Mouse (Mus musculus) lung, embryonic 16.5 days (tissue): ENCODE data around the gene St8sia1. TPM values are rescaled to one million over a fixed set of nuclear protein-coding genes. Genes with fewer than 3 reads are reported as not detected.

Experiments used
- ATAC-seq: fragments of 200-750 bp; cut with Nextera tagmentation; 2 replicates; pipeline ENCODE4 v1.8.0; 2017; ENCODE audit warnings: low read depth, mild to moderate bottlenecking, moderate library complexity
- H3K27ac ChIP-seq: fragments of 300-500 bp; sonication (generic); 2 replicates; pipeline ENCODE4 v1.5.1; 2014; ENCODE audit warnings: mild to moderate bottlenecking, control low read depth, low read length
- H3K27me3 ChIP-seq: fragments of 300-500 bp; sonication (generic); 2 replicates; pipeline ENCODE4 v1.6.1; 2014; ENCODE audit warnings: low read depth, low read length, mixed read lengths; ENCODE audit not compliant: control insufficient read depth, insufficient read depth
- H3K36me3 ChIP-seq: fragments of 300-500 bp; sonication (generic); 2 replicates; pipeline ENCODE4 v1.6.1; 2014; ENCODE audit warnings: low read length; ENCODE audit not compliant: control insufficient read depth, insufficient read depth
- H3K4me1 ChIP-seq: fragments of 300-500 bp; sonication (generic); replicated peaks from 2 replicates; pipeline ENCODE4 v1.6.1; 2014; ENCODE audit warnings: low read length, mixed read lengths; ENCODE audit not compliant: control insufficient read depth, insufficient read depth
- H3K4me2 ChIP-seq: fragments of 300-500 bp; sonication (generic); 2 replicates; pipeline ENCODE4 v1.6.1; 2014; ENCODE audit warnings: low read depth, low read length, control low read depth
- H3K4me3 ChIP-seq: fragments of 300-500 bp; sonication (generic); 2 replicates; pipeline ENCODE4 v1.5.1; 2014; ENCODE audit warnings: mild to moderate bottlenecking, low read length, control low read depth
- H3K9ac ChIP-seq: fragments of 300-500 bp; sonication (generic); 2 replicates; pipeline ENCODE4 v1.6.1; 2014; ENCODE audit warnings: low read length, control low read depth
- H3K9me3 ChIP-seq: fragments of 300-500 bp; sonication (generic); 2 replicates; pipeline ENCODE4 v1.6.1; 2016; ENCODE audit warnings: low read length; ENCODE audit not compliant: control insufficient read depth
- WGBS: fragments of 180-500 bp; shearing (Covaris S2); extraction: QIAGEN DNeasy Blood & Tissue Kit; methylation state at CpG from one replicate; pipeline ENCODE4 v1.1.7; 2014; 5-methylcytosine and 5-hydroxymethylcytosine counted together
- polyA plus RNA-seq: library from polyadenylated mRNA; unstranded; fragments of >200 nt; fragmentation: Nextera tagmentation; extraction: Ambion mirVana; gene quantifications from 2 replicates; pipeline ENCODE4 v1.2.1, GENCODE M21; 2015

Gene St8sia1
- polyA plus RNA-seq, 1 experiment from 2014 or later, result 0.30 TPM

DNA sequence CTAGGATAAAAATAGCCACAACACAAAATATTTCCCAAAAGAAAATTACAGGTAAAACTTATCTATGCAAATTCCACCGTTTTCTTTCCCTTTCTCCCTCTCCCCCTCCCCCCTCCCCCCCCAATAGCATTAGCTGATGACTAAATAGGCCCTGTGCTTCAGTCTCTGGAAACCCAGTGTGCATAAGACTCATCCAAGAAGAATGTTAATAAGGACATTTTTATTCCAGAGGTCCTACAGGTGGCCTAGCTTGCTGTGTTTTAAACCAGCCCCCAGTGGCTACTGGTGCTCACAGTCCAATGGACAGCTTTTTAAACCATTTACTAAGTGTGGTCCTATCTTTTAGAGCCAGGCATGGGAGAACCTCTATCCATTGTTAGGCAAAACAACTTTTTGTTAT is 166.3 kb downstream of the St8sia1 start:
- H3K9ac ChIP-seq, result no peak overlapping the region
- no peak for ATAC-seq
- H3K36me3 ChIP-seq, result no peaks in the 10 kb centered on the region
- H3K9me3 ChIP-seq, result no peaks in the 10 kb centered on the region
- H3K4me1 ChIP-seq, result peaks cover 5% of the 10 kb centered on the region
- H3K4me2 ChIP-seq, result no peak overlapping the region
- H3K27ac ChIP-seq, result no peak overlapping the region
- 79% methylated on average over 1 of the region's 1 CpGs for WGBS
- no peak overlapping the region for H3K4me3 ChIP-seq
- H3K27me3 ChIP-seq, result no peaks in the 10 kb centered on the region

DNA sequence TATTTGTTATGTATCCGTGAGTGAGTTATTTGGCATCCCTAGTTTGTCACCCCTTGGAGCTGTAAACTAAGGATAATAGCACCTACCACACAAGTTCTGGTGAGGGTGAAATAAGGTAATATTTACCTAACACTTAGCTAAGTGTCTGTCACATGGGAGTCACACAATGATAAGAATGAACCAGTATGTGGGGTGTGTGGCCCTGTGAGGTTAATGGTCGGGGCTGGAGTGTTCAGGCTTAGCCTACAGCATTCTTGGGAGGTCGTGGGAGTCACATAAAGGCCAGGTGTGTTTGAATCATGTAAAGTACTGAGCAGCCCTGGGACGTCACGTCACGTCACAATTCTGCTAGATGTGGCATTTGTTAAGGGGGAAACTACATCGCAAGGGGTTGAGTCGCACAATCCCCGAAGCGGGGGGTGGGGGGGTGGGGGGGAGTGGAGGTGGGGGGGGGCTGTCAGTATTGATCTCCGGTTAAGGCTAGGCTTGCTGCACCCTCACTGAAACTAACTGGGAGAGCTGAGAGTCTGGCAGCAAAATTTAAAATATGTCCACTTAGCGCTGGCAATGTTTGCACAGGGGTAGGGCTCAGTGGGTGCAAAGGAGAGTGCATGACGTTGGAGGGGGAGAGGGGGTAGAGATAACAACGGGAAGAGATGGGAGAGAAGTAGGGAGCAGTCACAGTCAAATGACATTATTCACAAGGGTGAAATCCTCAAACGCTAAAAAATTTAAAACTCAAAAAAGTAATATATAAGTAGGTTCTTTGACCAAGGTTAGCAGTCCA is 168.4 kb downstream of the St8sia1 start:
- Histone ChIP-seq H3K27me3 (no peaks in the 10 kb centered on the region), H3K4me1 (peaks cover 5% of the 10 kb centered on the region), H3K4me3 (no peak overlapping the region), H3K36me3 (no peaks in the 10 kb centered on the region), H3K9me3 (no peaks in the 10 kb centered on the region), H3K27ac (no peak overlapping the region), H3K4me2 (peak overlapping the region; percentile 14; the same call in 1 of the 2 replicates), H3K9ac (no peak overlapping the region)
- 23% methylated on average over 15 of the region's 15 CpGs for WGBS
- peak; percentile 85 for ATAC-seq

DNA sequence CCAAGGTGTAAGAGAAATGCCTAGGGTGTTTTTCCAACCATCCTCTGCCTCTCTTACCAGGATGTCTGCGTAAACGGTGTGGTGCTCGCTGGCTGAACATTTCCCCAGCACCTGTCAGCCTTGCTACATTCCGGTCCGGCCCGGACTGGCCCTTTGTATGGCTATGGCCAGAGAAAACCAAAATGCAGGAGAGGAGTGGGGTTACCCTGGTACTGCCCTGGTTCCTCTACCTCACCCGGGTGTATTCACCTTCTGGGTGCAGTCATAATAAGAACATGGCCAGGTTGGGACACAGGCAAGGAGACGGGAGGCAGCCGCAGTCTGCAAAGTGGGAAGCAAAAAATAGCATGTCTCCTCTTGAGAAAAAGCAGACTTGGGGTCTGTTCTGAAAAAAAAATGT is 169.2 kb downstream of the St8sia1 start:
- Histone ChIP-seq H3K4me2 (no peak overlapping the region), H3K4me3 (no peak overlapping the region), H3K4me1 (peaks cover 5% of the 10 kb centered on the region), H3K9me3 (no peaks in the 10 kb centered on the region), H3K27me3 (no peaks in the 10 kb centered on the region), H3K9ac (no peak overlapping the region), H3K27ac (no peak overlapping the region), H3K36me3 (no peaks in the 10 kb centered on the region)
- 56% methylated on average over 9 of the region's 9 CpGs for WGBS
- no peak for ATAC-seq

- Histone ChIP-seq H3K4me3 (no peak overlapping the region), H3K9me3 (no peaks in the 10 kb centered on the region), H3K4me2 (no peak overlapping the region), H3K27ac (no peak overlapping the region), H3K4me1 (peaks cover 5% of the 10 kb centered on the region), H3K27me3 (no peaks in the 10 kb centered on the region), H3K36me3 (no peaks in the 10 kb centered on the region), H3K9ac (no peak overlapping the region)
- 34% methylated on average over 7 of the region's 7 CpGs for WGBS
- ATAC-seq, result 0 out of 2 replicates have a peak, but pooled peaks have one; percentile 26
These were observed 170.8 kb downstream of the St8sia1 start for GRCm38 (mm10) chr6:142793468-142793867.

DNA sequence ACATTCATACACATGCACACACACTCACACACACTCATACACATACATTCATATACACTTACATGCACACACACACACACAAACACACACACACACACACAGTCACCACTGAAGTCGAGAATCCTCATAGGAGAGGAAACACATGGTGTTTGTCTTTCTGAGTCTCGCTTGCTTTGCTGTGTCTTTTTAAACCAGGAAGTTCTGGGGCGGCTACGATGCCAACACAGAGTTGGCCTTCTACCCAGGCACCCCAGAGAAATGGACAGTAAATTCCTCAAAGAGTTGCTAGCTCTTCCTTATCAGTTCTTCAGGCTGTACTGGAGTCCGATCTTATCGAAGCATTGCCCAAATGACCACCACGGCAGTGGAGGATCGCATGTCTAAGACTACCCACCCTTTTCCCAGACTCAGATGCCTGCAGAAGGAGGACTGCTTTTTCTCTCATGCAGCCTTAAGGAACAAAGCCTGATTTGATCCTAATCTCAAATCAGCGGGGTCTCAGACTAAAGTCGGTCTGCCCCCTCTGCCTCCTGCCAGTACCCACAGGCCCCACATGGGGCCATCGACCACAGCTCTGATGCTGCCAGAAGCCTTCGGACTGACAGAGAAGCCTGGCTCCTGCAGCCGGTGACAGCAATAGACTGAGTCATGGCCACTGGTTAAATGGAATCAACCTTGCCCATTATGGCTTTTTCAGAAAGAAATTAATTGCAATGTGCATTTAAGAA is 171.8 kb downstream of the St8sia1 start:
- H3K4me3 ChIP-seq, result no peak overlapping the region
- H3K36me3 ChIP-seq, result no peaks in the 10 kb centered on the region
- H3K4me2 ChIP-seq, result no peak overlapping the region
- no peaks in the 10 kb centered on the region for H3K27me3 ChIP-seq
- H3K4me1 ChIP-seq, result peaks cover 5% of the 10 kb centered on the region
- no peak overlapping the region for H3K27ac ChIP-seq
- ATAC-seq, result no peak
- no peaks in the 10 kb centered on the region for H3K9me3 ChIP-seq
- 39% methylated on average over 13 of the region's 13 CpGs for WGBS
- H3K9ac ChIP-seq, result no peak overlapping the region

DNA sequence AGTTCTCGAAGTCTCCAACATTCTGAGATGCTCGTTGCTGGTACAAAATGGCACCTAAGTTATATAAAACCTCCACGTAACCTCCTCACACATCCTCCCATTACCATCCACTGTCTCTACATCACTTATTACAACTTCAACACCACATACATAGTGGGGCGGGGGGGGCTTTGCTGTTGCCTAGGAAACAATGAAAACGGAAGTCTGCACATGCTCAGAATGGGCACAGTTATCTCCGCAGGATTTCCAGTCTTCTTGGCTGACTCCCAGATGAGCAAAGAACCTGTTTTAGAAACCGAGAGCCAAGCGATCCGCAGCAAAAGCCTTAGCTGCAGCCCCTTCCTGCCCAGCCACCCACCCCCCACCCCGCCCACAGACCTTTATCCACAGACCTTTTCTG is 174.5 kb downstream of the St8sia1 start:
- no peaks in the 10 kb centered on the region for H3K9me3 ChIP-seq
- no peak for ATAC-seq
- H3K4me1 ChIP-seq, result peaks cover 5% of the 10 kb centered on the region
- H3K27ac ChIP-seq, result no peak overlapping the region
- H3K4me3 ChIP-seq, result no peak overlapping the region
- no peak overlapping the region for H3K9ac ChIP-seq
- WGBS, result 91% methylated on average over 10 of the region's 10 CpGs
- H3K4me2 ChIP-seq, result no peak overlapping the region
- H3K27me3 ChIP-seq, result no peaks in the 10 kb centered on the region
- H3K36me3 ChIP-seq, result no peaks in the 10 kb centered on the region

DNA sequence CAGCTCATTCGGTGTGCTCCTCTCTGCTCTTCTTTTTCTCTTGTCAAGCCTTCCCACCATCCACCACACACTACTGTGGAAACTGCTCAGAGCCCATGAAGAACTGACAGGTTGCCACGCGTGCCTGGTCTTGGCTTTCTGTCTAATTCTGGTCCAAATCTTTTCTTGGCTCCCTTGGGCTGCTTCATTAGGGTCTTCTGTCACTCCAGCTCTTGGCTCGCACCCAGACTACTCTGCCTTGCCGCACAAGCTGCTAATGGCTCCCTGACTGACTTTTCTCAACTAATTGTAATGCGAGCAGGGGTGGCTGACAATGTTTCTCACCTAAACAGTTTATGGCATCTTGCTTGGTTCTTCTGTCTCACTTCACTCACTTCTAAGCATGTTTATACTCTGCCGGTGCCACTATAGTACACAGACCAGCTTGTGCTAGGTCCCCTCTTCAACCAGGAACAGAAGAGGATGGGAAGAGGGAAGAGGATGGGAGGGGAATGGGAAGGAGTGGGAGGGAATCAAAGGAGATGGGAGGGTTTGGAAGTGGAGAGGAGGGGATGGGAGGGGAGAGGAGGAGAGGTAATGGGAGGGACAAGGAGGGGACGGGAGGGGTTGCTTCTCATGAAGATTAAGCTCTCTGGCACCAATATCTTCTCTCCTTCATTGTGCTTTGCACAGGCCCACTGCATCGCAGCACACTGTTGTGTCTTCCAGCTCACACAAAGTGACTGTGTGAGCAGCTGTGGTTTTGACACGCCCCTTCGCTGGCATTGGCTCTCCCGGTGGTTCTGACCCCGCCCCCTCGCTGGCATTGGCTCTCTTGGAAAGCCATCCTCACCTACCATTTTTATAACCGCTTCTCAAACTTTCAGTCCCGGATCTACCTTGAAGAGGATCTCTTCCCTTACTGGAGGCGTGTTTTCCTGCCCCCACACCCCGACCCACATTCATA is 175.9 kb downstream of the St8sia1 start:
- peak overlapping the region; percentile 35 for H3K4me2 ChIP-seq
- H3K4me3 ChIP-seq, result no peak overlapping the region
- H3K9ac ChIP-seq, result no peak overlapping the region
- H3K9me3 ChIP-seq, result no peaks in the 10 kb centered on the region
- no peak overlapping the region for H3K27ac ChIP-seq
- no peaks in the 10 kb centered on the region for H3K36me3 ChIP-seq
- 47% methylated on average over 18 of the region's 18 CpGs for WGBS
- H3K27me3 ChIP-seq, result no peaks in the 10 kb centered on the region
- peak; percentile 43; the same call in 1 of the 2 replicates for ATAC-seq
- peaks cover under 1% of the 10 kb centered on the region; the same call in 1 of the 2 replicates for H3K4me1 ChIP-seq

DNA sequence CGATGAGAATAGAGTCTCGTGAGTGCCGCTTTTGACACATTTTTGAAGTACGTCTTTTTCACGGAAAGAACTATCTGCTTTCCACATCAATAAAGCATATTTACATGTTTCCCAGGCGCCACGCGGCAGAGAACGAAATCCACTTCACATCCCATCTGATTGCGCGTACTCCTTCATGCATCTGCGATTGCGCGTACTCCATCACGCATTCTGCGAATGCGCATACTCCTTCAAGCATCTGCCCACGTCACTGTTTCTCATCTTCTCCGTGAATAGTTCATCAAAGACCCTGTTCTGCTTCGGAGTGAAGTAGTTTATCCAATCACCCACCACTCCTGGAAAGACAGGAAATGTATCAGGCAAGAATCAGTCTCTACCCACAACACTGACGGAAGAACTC is 178.1 kb downstream of the St8sia1 start:
- no peaks in the 10 kb centered on the region for H3K4me1 ChIP-seq
- 81% methylated on average over 21 of the region's 21 CpGs for WGBS
- no peaks in the 10 kb centered on the region for H3K9me3 ChIP-seq
- no peak overlapping the region for H3K4me3 ChIP-seq
- no peak overlapping the region for H3K4me2 ChIP-seq
- no peaks in the 10 kb centered on the region for H3K27me3 ChIP-seq
- ATAC-seq, result no peak
- H3K27ac ChIP-seq, result no peak overlapping the region
- no peak overlapping the region for H3K9ac ChIP-seq
- H3K36me3 ChIP-seq, result no peaks in the 10 kb centered on the region

GRCm38 (mm10) chr6:142785343-142785742 is 178.9 kb downstream of the St8sia1 start:
- H3K27me3 ChIP-seq, result no peaks in the 10 kb centered on the region
- H3K36me3 ChIP-seq, result no peaks in the 10 kb centered on the region
- no peak overlapping the region for H3K4me3 ChIP-seq
- H3K4me1 ChIP-seq, result no peaks in the 10 kb centered on the region
- H3K4me2 ChIP-seq, result no peak overlapping the region
- 43% methylated on average over 4 of the region's 4 CpGs for WGBS
- no peak overlapping the region for H3K27ac ChIP-seq
- ATAC-seq, result no peak
- no peaks in the 10 kb centered on the region for H3K9me3 ChIP-seq
- H3K9ac ChIP-seq, result no peak overlapping the region
